Mouse (Mus musculus): ENCODE measurements around the gene Aacs. TPM values are rescaled to one million over a fixed set of nuclear protein-coding genes. Genes with fewer than 3 reads are reported as not detected.
A peak's percentile ranks its signal among the peaks of the same experiment; 100 is the strongest.

The Aacs gene
- polyA plus RNA-seq, 1 experiment from 2014 or later = 9.8 TPM

DNA sequence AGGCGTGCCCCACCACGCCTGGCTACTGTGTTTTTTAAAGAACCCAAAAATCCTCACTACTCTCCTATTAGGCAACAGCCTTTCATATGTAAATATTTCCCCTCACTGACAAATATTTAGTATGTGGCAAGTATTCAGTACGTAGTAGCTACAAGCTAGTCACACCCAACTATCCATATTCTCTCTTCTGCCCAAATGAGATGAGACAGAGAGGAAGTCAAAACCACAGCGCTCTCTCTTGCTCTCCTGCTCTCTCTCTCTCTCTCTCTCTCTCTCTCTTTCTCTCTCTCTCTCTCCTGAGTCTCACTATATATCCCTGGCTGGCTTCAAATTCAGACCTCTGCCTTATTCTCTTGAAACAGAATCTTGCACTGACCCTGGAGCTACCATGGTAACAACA is 31.1 kb upstream of the Aacs start:
- Histone ChIP-seq H3K27me3 (no peaks in the 10 kb centered on the region), H3K4me2 (no peak overlapping the region), H3K9ac (no peak overlapping the region), H3K4me3 (no peak overlapping the region), H3K9me3 (replicated peaks) (no peaks in the 10 kb centered on the region), H3K36me3 (no peaks in the 10 kb centered on the region), H3K27ac (no peak overlapping the region), H3K4me1 (replicated peaks) (peaks cover 30% of the 10 kb centered on the region)
- 88% methylated on average over 4 of the region's 4 CpGs for WGBS
- no peak for ATAC-seq (replicated peaks; ENCODE audit: insufficient number of reproducible peaks, insufficient read depth, low FRiP score, low read depth)

DNA sequence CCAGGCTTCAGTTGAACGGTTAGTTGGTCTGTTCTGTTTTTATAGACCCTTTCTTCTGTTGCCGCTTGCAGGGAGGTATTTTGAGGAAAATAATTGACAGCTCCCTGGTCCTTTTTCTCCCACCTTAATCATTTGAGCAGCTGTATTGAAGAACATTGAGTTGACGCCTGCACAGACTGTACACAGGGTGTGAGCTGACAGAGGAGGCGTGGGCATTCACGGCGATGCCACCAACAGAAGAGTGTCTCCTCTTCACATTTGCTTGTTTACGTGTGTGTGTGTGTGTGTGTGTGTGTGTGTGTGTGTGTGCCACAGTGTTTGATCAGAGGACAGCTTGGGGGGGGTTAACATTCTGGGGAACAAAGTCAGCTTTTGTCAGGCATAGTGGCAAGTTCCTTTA is 29.3 kb upstream of the Aacs start:
- no peak overlapping the region for H3K4me3 ChIP-seq
- no peak overlapping the region for H3K4me2 ChIP-seq
- no peaks in the 10 kb centered on the region for H3K36me3 ChIP-seq
- ATAC-seq (replicated peaks; ENCODE audit: insufficient number of reproducible peaks, insufficient read depth, low FRiP score, low read depth) = no peak
- peaks cover 25% of the 10 kb centered on the region for H3K4me1 ChIP-seq (replicated peaks)
- no peak overlapping the region for H3K9ac ChIP-seq
- H3K27me3 ChIP-seq = no peaks in the 10 kb centered on the region
- WGBS = 70% methylated on average over 7 of the region's 7 CpGs
- no peak overlapping the region for H3K27ac ChIP-seq
- no peaks in the 10 kb centered on the region for H3K9me3 ChIP-seq (replicated peaks)

DNA sequence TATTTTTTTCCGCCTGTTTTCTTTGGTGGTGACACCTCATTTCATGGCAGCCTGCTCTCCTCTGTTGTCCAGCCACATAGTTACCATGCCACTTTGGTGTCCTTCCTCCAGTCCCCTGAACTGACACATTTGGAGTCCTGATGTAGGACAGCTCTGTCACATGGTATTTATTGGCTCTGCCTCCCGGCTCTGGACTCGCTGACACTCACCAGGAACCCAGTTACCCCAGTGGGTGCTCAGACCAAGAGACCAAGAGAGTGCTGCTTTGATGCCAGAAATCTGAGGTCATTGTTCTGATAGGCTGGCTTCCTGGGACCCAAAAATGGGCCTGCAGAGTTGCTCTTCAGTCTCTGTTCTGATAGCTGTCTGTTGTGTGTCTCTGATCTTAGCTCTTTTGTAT is 27.6 kb upstream of the Aacs start:
- ATAC-seq (replicated peaks; ENCODE audit: insufficient number of reproducible peaks, insufficient read depth, low FRiP score, low read depth) = no peak; the same call in 1 of the 2 replicates
- WGBS = 61% methylated on average over 3 of the region's 3 CpGs
- H3K36me3 ChIP-seq = no peaks in the 10 kb centered on the region
- peak overlapping the region; percentile 31; the same call in 1 of the 2 replicates for H3K27ac ChIP-seq
- H3K27me3 ChIP-seq = no peaks in the 10 kb centered on the region
- H3K4me1 ChIP-seq (replicated peaks) = peaks cover 15% of the 10 kb centered on the region
- H3K9ac ChIP-seq = no peak overlapping the region
- H3K4me2 ChIP-seq = no peak overlapping the region
- H3K4me3 ChIP-seq = no peak overlapping the region
- H3K9me3 ChIP-seq (replicated peaks) = no peaks in the 10 kb centered on the region

DNA sequence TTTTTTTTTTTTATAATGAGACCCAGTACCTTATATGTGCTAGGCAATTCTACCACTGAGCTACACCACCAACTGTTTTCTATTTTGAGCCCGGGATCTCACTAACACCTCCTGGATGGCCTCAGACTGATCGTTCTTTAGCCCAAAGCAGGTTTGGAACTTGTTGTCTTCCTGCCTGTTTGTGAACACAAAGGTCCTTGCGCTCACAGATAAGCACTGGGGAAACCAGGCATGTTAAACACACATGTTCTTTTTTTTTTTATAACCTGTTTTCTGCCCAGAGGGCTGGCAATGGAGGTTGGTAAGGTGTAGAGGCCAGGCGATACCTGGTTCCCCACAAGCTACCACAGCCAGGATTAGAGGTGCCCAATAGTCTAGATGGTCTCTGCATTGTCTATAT is 27.0 kb upstream of the Aacs start:
- H3K27ac ChIP-seq = no peak overlapping the region
- H3K4me2 ChIP-seq = no peak overlapping the region
- no peak for ATAC-seq (replicated peaks; ENCODE audit: insufficient number of reproducible peaks, insufficient read depth, low FRiP score, low read depth)
- peaks cover 15% of the 10 kb centered on the region for H3K4me1 ChIP-seq (replicated peaks)
- 73% methylated on average over 4 of the region's 4 CpGs for WGBS
- 0 out of 2 replicates have a peak, but pooled peaks cover 5% of the 10 kb centered on the region for H3K36me3 ChIP-seq
- no peaks in the 10 kb centered on the region for H3K9me3 ChIP-seq (replicated peaks)
- no peaks in the 10 kb centered on the region for H3K27me3 ChIP-seq
- H3K4me3 ChIP-seq = no peak overlapping the region
- no peak overlapping the region for H3K9ac ChIP-seq

DNA sequence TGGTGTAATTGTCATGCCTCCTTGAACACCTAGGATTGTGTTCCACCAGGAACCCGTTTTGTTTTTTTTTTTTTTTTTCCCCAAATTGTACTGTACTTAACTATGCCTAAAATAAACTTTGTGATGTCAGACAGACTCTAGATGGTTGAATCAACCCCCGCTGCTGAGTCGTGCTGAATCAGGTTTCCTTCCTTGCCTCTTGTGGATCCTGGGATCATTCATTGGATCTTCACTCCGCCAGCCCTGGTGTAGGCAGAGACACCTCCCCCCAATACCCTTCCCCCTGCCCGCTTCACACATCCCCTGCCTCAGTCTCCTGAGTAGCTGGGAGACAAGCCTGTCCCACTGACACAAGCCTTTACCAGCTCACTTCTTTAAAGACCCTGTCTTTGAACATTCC is 26.3 kb upstream of the Aacs start:
- 55% methylated on average over 5 of the region's 5 CpGs for WGBS
- H3K27me3 ChIP-seq = no peaks in the 10 kb centered on the region
- H3K9ac ChIP-seq = no peak overlapping the region

DNA sequence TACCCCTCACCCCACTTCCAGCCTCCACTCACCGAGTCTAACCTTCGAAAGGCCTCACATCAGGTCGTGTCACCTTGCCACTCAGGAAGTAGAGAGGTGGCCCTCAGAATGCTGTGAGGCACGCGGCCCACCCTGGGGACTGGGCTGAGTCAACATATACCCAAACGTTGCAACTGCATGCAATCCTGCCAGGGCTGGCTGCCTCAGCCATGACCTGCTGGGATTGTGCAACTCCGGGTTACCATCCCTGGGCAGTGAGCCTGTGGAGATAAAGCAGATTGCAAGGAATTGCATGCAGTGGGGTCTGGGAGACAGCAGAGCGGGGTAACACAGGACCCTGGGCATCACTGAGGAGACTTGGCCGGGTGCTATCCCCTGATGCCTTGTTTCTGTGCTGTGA is 23.0 kb upstream of the Aacs start:
- Histone ChIP-seq H3K4me1 (replicated peaks) (peaks cover 15% of the 10 kb centered on the region), H3K9ac (no peak overlapping the region), H3K27ac (no peak overlapping the region), H3K4me3 (no peak overlapping the region), H3K4me2 (no peak overlapping the region), H3K27me3 (no peaks in the 10 kb centered on the region), H3K36me3 (peaks cover 24% of the 10 kb centered on the region; the same call in 1 of the 2 replicates), H3K9me3 (replicated peaks) (no peaks in the 10 kb centered on the region)
- WGBS = 92% methylated on average over 9 of the region's 9 CpGs
- ATAC-seq (replicated peaks; ENCODE audit: insufficient number of reproducible peaks, insufficient read depth, low FRiP score, low read depth) = no peak

More for the DNA sequence above, 26.3 kb upstream of the Aacs start:
- H3K4me2 ChIP-seq = no peak overlapping the region
- no peak for ATAC-seq (replicated peaks; ENCODE audit: insufficient number of reproducible peaks, insufficient read depth, low FRiP score, low read depth)
- H3K4me1 ChIP-seq (replicated peaks) = peaks cover 15% of the 10 kb centered on the region
- H3K36me3 ChIP-seq = 0 out of 2 replicates have a peak, but pooled peaks cover 9% of the 10 kb centered on the region
- H3K27ac ChIP-seq = no peak overlapping the region
- no peaks in the 10 kb centered on the region for H3K9me3 ChIP-seq (replicated peaks)
- no peak overlapping the region for H3K4me3 ChIP-seq

DNA sequence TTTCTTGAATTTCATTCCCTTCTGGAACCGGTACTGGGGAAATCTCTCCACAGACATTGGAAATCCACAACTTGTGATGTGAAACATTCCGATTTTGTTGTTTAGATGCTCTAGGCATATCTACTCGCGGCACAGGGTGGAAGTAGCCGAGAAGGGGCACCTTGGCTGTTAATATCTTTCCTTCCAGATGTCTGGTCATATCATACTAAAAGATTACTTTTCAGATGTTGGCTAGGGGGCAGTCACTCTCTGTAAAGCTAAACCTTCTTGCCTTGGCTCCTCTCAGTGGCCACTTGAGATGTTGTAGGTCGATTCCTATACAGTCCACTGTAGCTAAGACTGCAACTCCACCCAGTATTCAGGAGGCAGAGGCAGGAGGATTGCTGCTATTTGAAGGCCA is 19.5 kb upstream of the Aacs start:
- 85% methylated on average over 6 of the region's 6 CpGs for WGBS
- Histone ChIP-seq H3K27ac (no peak overlapping the region), H3K4me1 (replicated peaks) (no peaks in the 10 kb centered on the region), H3K4me2 (no peak overlapping the region), H3K9ac (no peak overlapping the region), H3K4me3 (no peak overlapping the region), H3K36me3 (peaks cover 24% of the 10 kb centered on the region; the same call in 1 of the 2 replicates), H3K27me3 (no peaks in the 10 kb centered on the region), H3K9me3 (replicated peaks) (no peaks in the 10 kb centered on the region)
- no peak for ATAC-seq (replicated peaks; ENCODE audit: insufficient number of reproducible peaks, insufficient read depth, low FRiP score, low read depth)

DNA sequence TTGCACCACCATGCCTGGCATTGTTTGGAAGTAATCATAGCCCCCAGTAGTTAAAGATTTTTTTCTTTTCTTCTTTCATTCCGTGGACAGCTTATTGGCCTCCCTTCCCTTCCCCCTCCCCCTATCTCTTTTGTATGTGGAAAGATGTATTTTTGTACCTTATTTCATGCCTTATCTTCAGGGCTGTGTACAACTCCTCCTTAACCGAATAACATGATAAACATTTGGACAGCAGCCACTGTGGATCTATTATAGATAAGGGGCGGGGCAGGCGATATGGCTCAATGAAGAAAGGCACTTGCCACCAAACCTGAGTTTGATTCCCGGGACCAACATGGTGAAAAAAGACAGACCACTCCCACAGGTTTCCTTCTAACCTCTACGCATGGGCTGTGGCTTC is 18.1 kb upstream of the Aacs start:
- no peak overlapping the region for H3K4me2 ChIP-seq
- H3K36me3 ChIP-seq = peaks cover 24% of the 10 kb centered on the region; the same call in 1 of the 2 replicates
- 0 out of 2 replicates have a peak, but pooled peaks cover 5% of the 10 kb centered on the region for H3K4me1 ChIP-seq (replicated peaks)
- H3K27me3 ChIP-seq = no peaks in the 10 kb centered on the region
- no peak overlapping the region for H3K4me3 ChIP-seq
- H3K9me3 ChIP-seq (replicated peaks) = no peaks in the 10 kb centered on the region
- no peak overlapping the region for H3K27ac ChIP-seq
- ATAC-seq (replicated peaks; ENCODE audit: insufficient number of reproducible peaks, insufficient read depth, low FRiP score, low read depth) = no peak
- WGBS = 79% methylated on average over 6 of the region's 6 CpGs
- H3K9ac ChIP-seq = no peak overlapping the region

DNA sequence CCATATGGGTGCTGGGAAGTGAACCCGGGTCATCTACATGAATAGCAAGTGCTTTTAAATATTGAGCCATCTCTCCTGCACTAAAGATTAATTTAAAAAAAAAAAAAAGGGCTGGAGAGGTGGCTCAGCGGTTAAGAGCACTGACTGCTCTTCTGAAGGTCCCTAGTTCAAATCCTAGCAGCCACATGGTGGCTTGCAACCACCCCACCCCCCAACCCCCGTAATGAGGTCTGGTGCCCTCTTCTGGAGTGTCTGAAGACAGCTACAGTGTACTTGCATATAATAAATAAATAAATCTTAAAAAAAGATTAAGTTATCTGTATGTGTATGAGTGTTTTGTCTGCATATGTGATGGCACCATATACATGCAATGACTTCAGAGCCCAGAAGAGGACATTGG is 15.0 kb upstream of the Aacs start:
- no peaks in the 10 kb centered on the region for H3K9me3 ChIP-seq (replicated peaks)
- peaks cover 10% of the 10 kb centered on the region for H3K4me1 ChIP-seq (replicated peaks)
- H3K36me3 ChIP-seq = peaks cover 8% of the 10 kb centered on the region; the same call in 1 of the 2 replicates
- H3K27me3 ChIP-seq = no peaks in the 10 kb centered on the region
- H3K4me2 ChIP-seq = no peak overlapping the region
- H3K4me3 ChIP-seq = no peak overlapping the region
- 79% methylated on average over 3 of the region's 3 CpGs for WGBS
- H3K27ac ChIP-seq = no peak overlapping the region
- H3K9ac ChIP-seq = no peak overlapping the region
- no peak for ATAC-seq (replicated peaks; ENCODE audit: insufficient number of reproducible peaks, insufficient read depth, low FRiP score, low read depth)

DNA sequence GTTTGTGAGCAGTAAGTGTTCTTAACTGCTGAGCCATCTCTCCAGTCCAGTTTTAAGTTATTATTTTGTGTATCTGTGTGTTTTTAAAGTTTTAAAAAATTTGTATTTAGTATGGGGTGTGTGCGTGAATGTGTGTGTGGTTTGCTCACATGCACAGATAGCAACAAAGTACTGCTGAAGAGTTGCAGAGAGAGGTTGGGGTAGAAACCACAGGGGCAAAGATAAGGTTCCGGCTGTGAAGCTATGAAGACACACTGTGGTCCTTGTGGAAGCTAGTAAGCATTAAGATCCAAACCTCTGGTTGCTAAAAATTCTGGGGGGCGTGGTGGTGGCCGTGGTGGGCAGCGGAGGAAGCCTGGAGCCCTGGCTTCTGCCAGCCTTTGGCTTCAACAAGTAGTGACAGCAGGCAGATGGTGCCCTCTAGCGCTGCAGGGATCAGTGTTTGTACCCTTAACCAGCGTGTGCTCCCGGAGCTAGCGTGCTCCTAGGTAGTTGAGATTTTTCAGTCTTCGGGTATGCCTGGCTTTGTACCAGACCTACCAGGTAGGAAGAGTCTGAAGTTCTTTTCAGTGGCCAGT is 13.7 kb upstream of the Aacs start:
- Histone ChIP-seq H3K27me3 (no peaks in the 10 kb centered on the region), H3K4me2 (peak overlapping the region; percentile 6; the same call in 1 of the 2 replicates), H3K36me3 (no peaks in the 10 kb centered on the region), H3K9ac (0 out of 2 replicates have a peak overlapping the region, but pooled peaks have one; percentile 0), H3K4me1 (replicated peaks) (peaks cover 10% of the 10 kb centered on the region), H3K4me3 (no peak overlapping the region), H3K27ac (no peak overlapping the region), H3K9me3 (replicated peaks) (no peaks in the 10 kb centered on the region)
- 33% methylated on average over 10 of the region's 10 CpGs for WGBS
- ATAC-seq (replicated peaks; ENCODE audit: insufficient number of reproducible peaks, insufficient read depth, low FRiP score, low read depth) = no peak

DNA sequence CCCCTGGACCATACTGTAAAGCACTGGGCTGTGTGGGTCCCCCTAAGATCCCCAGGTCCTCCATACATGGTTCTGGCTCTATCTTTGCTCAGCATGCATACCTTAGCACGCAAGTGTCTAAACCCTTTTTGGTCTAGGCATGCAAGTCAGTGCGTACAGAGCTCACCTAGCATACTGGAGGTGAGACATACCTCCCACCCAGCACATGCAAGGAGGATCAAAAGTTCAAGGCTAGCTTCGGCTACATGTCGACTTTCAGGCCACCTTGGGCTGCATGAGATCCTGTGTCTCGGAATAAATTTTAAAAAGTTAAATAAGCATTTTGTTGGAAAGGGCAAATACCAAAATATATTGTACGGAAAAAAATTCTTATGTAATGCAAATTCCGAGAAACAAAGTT is 10.4 kb upstream of the Aacs start:
- Histone ChIP-seq H3K27me3 (no peaks in the 10 kb centered on the region), H3K4me2 (peak overlapping the region; percentile 68), H3K9me3 (replicated peaks) (no peaks in the 10 kb centered on the region), H3K36me3 (no peaks in the 10 kb centered on the region), H3K4me1 (replicated peaks) (peaks cover 10% of the 10 kb centered on the region), H3K4me3 (peak overlapping the region; percentile 43), H3K27ac (peak overlapping the region; percentile 17; the same call in 1 of the 2 replicates), H3K9ac (no peak overlapping the region)
- WGBS = 35% methylated on average over 7 of the region's 7 CpGs
- ATAC-seq (replicated peaks; ENCODE audit: insufficient number of reproducible peaks, insufficient read depth, low FRiP score, low read depth) = no peak

DNA sequence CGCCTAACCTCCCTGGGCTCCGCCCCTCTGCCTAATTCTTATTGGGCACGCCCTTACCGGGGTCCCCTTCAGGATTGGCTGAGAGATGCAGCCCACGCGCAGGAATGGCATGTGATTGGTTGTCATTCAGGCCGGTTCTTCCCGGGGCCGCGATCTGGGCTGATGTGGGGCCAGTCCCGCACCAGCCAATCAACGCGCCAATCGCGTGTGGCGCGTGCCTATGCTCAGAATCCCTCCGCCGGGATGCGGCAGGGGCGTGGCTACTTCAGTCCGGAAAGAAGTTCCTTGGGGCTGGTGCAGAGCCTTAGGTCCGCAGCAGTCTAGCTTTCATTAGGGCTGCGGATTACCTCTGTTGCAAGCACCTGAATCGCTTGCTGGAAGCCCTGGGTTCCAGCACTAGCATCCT is 9.9 kb upstream of the Aacs start:
- Histone ChIP-seq H3K9ac (no peak overlapping the region), H3K36me3 (no peaks in the 10 kb centered on the region), H3K9me3 (replicated peaks) (no peaks in the 10 kb centered on the region), H3K4me2 (peak overlapping the region; percentile 68), H3K27me3 (no peaks in the 10 kb centered on the region), H3K4me3 (peak overlapping the region; percentile 43), H3K27ac (no peak overlapping the region; the same call in 1 of the 2 replicates), H3K4me1 (replicated peaks) (peaks cover 10% of the 10 kb centered on the region)
- peak; percentile 98 for ATAC-seq (replicated peaks; ENCODE audit: insufficient number of reproducible peaks, insufficient read depth, low FRiP score, low read depth)
- WGBS = under 1% methylated on average over 25 of the region's 25 CpGs
